Mouse (Mus musculus) midbrain, embryonic 11.5 days (tissue): ENCODE results near the gene Gm21987. TPM values are rescaled to one million over a fixed set of nuclear protein-coding genes. Genes with fewer than 3 reads are reported as not detected.

Experiments
- ATAC-seq: fragments of 200-750 bp; cut with Nextera tagmentation; 2 replicates; pipeline ENCODE4 v1.8.0; 2017; ENCODE audit warnings: moderate TSS enrichment, moderate library complexity; ENCODE audit not compliant: low FRiP score
- DNase-seq: peaks from one replicate; pipeline ENCODE4 v3.0.0; 2015; ENCODE audit warnings: low spot score; ENCODE audit errors: missing footprints
- H3K27ac ChIP-seq: fragments of 300-500 bp; sonication (generic); 2 replicates; pipeline ENCODE4 v1.5.1; 2014; ENCODE audit warnings: low read depth, low read length
- H3K27me3 ChIP-seq: fragments of 300-500 bp; sonication (generic); 2 replicates; pipeline ENCODE4 v1.6.1; 2014; ENCODE audit warnings: mild to moderate bottlenecking, low read length, moderate library complexity, mixed read lengths; ENCODE audit not compliant: control insufficient read depth, insufficient read depth
- H3K36me3 ChIP-seq: fragments of 300-500 bp; sonication (generic); 2 replicates; pipeline ENCODE4 v1.6.1; 2014; ENCODE audit warnings: mild to moderate bottlenecking, low read length, moderate library complexity, mixed read lengths; ENCODE audit not compliant: control insufficient read depth, insufficient read depth
- H3K4me1 ChIP-seq: fragments of 300-500 bp; sonication (generic); 2 replicates; pipeline ENCODE4 v1.6.1; 2014; ENCODE audit warnings: low read length; ENCODE audit not compliant: control insufficient read depth, insufficient read depth
- H3K4me2 ChIP-seq: fragments of 300-500 bp; sonication (generic); 2 replicates; pipeline ENCODE4 v1.6.1; 2014; ENCODE audit warnings: mild to moderate bottlenecking, moderate library complexity
- H3K4me3 ChIP-seq: fragments of 300-500 bp; sonication (generic); 2 replicates; pipeline ENCODE4 v1.5.1; 2014; ENCODE audit warnings: low read depth, low read length
- H3K9ac ChIP-seq: fragments of 300-500 bp; sonication (generic); 2 replicates; pipeline ENCODE4 v1.6.1; 2014; ENCODE audit warnings: low read length
- H3K9me3 ChIP-seq: fragments of 300-500 bp; sonication (generic); 2 replicates; pipeline ENCODE4 v1.6.1; 2016; ENCODE audit warnings: low read length; ENCODE audit not compliant: control insufficient read depth
- WGBS: fragments of 180-500 bp; shearing (Covaris S2); extraction: QIAGEN DNeasy Blood & Tissue Kit; methylation state at CpG from one replicate; pipeline ENCODE4 v1.1.7; 2014; 5-methylcytosine and 5-hydroxymethylcytosine counted together
- polyA plus RNA-seq: library from polyadenylated mRNA; unstranded; fragments of >200 nt; fragmentation: Nextera tagmentation; extraction: Ambion mirVana; gene quantifications from 2 replicates; pipeline ENCODE4 v1.2.1, GENCODE M21; 2014

Gene Gm21987
- polyA plus RNA-seq, 1 experiment from 2014 or later = not detected

GRCm38 (mm10) chr16:38373439-38373838, 26.6 kb downstream of the Gm21987 start:
- Histone ChIP-seq H3K27ac (no peak overlapping the region), H3K4me1 (peaks cover 3% of the 10 kb centered on the region; the same call in 1 of the 2 replicates), H3K9me3 (no peaks in the 10 kb centered on the region), H3K27me3 (no peaks in the 10 kb centered on the region), H3K4me2 (no peak overlapping the region), H3K4me3 (no peak overlapping the region), H3K36me3 (no peaks in the 10 kb centered on the region), H3K9ac (no peak overlapping the region)
- DNase-seq (no peak), ATAC-seq (no peak)
- 80% methylated on average over 10 of the region's 10 CpGs for WGBS

GRCm38 (mm10) chr16:38373941-38374340, 27.1 kb downstream of the Gm21987 start:
- H3K4me1 ChIP-seq = peaks cover 3% of the 10 kb centered on the region; the same call in 1 of the 2 replicates
- no peaks in the 10 kb centered on the region for H3K9me3 ChIP-seq
- no peak overlapping the region for H3K9ac ChIP-seq
- no peak overlapping the region for H3K4me3 ChIP-seq
- DNase-seq (no peak), ATAC-seq (no peak)
- H3K4me2 ChIP-seq = peak overlapping the region; percentile 1; the same call in 1 of the 2 replicates
- WGBS = 85% methylated on average over 16 of the region's 16 CpGs
- no peaks in the 10 kb centered on the region for H3K36me3 ChIP-seq
- no peak overlapping the region for H3K27ac ChIP-seq
- no peaks in the 10 kb centered on the region for H3K27me3 ChIP-seq

GRCm38 (mm10) chr16:38374379-38375140, 27.7 kb downstream of the Gm21987 start:
- Histone ChIP-seq H3K4me3 (no peak overlapping the region), H3K36me3 (no peaks in the 10 kb centered on the region), H3K27ac (no peak overlapping the region), H3K9ac (no peak overlapping the region), H3K4me2 (peak overlapping the region; percentile 1; the same call in 1 of the 2 replicates), H3K27me3 (no peaks in the 10 kb centered on the region), H3K4me1 (peaks cover 3% of the 10 kb centered on the region; the same call in 1 of the 2 replicates), H3K9me3 (no peaks in the 10 kb centered on the region)
- ATAC-seq (no peak), DNase-seq (no peak)
- WGBS = 82% methylated on average over 10 of the region's 10 CpGs

- H3K4me3 ChIP-seq = no peak overlapping the region
- ATAC-seq (no peak), DNase-seq (no peak)
- no peaks in the 10 kb centered on the region for H3K27me3 ChIP-seq
- no peaks in the 10 kb centered on the region for H3K36me3 ChIP-seq
- no peak overlapping the region for H3K27ac ChIP-seq
- H3K9me3 ChIP-seq = no peaks in the 10 kb centered on the region
- peaks cover 3% of the 10 kb centered on the region; the same call in 1 of the 2 replicates for H3K4me1 ChIP-seq
- H3K9ac ChIP-seq = no peak overlapping the region
- no peak overlapping the region for H3K4me2 ChIP-seq
- WGBS = 88% methylated on average over 7 of the region's 7 CpGs
Measured at GRCm38 (mm10) chr16:38375182-38375581, 28.3 kb downstream of the Gm21987 start.

GRCm38 (mm10) chr16:38376163-38376840, 29.5 kb downstream of the Gm21987 start:
- no peak overlapping the region for H3K27ac ChIP-seq
- peak; percentile 96 for DNase-seq
- no peaks in the 10 kb centered on the region for H3K27me3 ChIP-seq
- H3K36me3 ChIP-seq = no peaks in the 10 kb centered on the region
- H3K4me1 ChIP-seq = peaks cover 3% of the 10 kb centered on the region; the same call in 1 of the 2 replicates
- peak; percentile 89 for ATAC-seq
- H3K9me3 ChIP-seq = no peaks in the 10 kb centered on the region
- H3K4me3 ChIP-seq = peak overlapping the region; percentile 17
- H3K4me2 ChIP-seq = peak overlapping the region; percentile 27
- peak overlapping the region; percentile 44 for H3K9ac ChIP-seq
- WGBS = 27% methylated on average over 17 of the region's 17 CpGs

- H3K9ac ChIP-seq = peak overlapping the region; percentile 44
- H3K4me1 ChIP-seq = peaks cover 3% of the 10 kb centered on the region; the same call in 1 of the 2 replicates
- H3K9me3 ChIP-seq = no peaks in the 10 kb centered on the region
- DNase-seq = no peak
- H3K27me3 ChIP-seq = no peaks in the 10 kb centered on the region
- peak overlapping the region; percentile 27 for H3K4me2 ChIP-seq
- H3K4me3 ChIP-seq = peak overlapping the region; percentile 17; the same call in 1 of the 2 replicates
- H3K36me3 ChIP-seq = no peaks in the 10 kb centered on the region
- peak; percentile 35; the same call in 1 of the 2 replicates for ATAC-seq
- no peak overlapping the region for H3K27ac ChIP-seq
- WGBS = 62% methylated on average over 8 of the region's 8 CpGs
Measured at GRCm38 (mm10) chr16:38376841-38377249, 30.0 kb downstream of the Gm21987 start.

- no peaks in the 10 kb centered on the region for H3K36me3 ChIP-seq
- no peaks in the 10 kb centered on the region for H3K27me3 ChIP-seq
- no peaks in the 10 kb centered on the region for H3K9me3 ChIP-seq
- peaks cover 3% of the 10 kb centered on the region; the same call in 1 of the 2 replicates for H3K4me1 ChIP-seq
- no peak overlapping the region for H3K9ac ChIP-seq
- DNase-seq (peak; percentile 76), ATAC-seq (no peak)
- 82% methylated on average over 6 of the region's 6 CpGs for WGBS
- H3K4me2 ChIP-seq = no peak overlapping the region
- H3K4me3 ChIP-seq = no peak overlapping the region
- no peak overlapping the region for H3K27ac ChIP-seq
Measured at GRCm38 (mm10) chr16:38377546-38377945, 30.7 kb downstream of the Gm21987 start.

GRCm38 (mm10) chr16:38378591-38378990, 31.8 kb downstream of the Gm21987 start:
- no peak for ATAC-seq
- 81% methylated on average over 6 of the region's 6 CpGs for WGBS
- H3K9me3 ChIP-seq = no peaks in the 10 kb centered on the region

GRCm38 (mm10) chr16:38379088-38379487, 32.2 kb downstream of the Gm21987 start:
- Histone ChIP-seq H3K27ac (no peak overlapping the region), H3K9me3 (no peaks in the 10 kb centered on the region), H3K36me3 (no peaks in the 10 kb centered on the region), H3K9ac (no peak overlapping the region), H3K4me1 (peaks cover 3% of the 10 kb centered on the region; the same call in 1 of the 2 replicates), H3K4me2 (no peak overlapping the region), H3K27me3 (no peaks in the 10 kb centered on the region), H3K4me3 (no peak overlapping the region)
- no peak for DNase-seq
- WGBS = 76% methylated on average over 6 of the region's 6 CpGs
- ATAC-seq = no peak

More at GRCm38 (mm10) chr16:38378591-38378990, 31.8 kb downstream of the Gm21987 start:
- no peak overlapping the region for H3K4me3 ChIP-seq
- peak; percentile 70 for DNase-seq
- H3K27me3 ChIP-seq = no peaks in the 10 kb centered on the region
- H3K9ac ChIP-seq = no peak overlapping the region
- H3K27ac ChIP-seq = no peak overlapping the region
- peaks cover 3% of the 10 kb centered on the region; the same call in 1 of the 2 replicates for H3K4me1 ChIP-seq
- H3K36me3 ChIP-seq = no peaks in the 10 kb centered on the region
- no peak overlapping the region for H3K4me2 ChIP-seq
